Mouse (Mus musculus) thymus, adult 2 months (tissue): ENCODE measurements at regions not wholly inside any gene's neighbourhood (a gene's known extent, or its start where the extent isn't known, plus 50 kb on each side); places are given as distances from the start of the nearest gene placed in this dataset.

Source experiments
- DNase-seq: peaks from one replicate; pipeline ENCODE4 v3.0.0; 2021
- H3K27ac ChIP-seq: fragments of 200-500 bp; 2 replicates; pipeline ENCODE4 v1.5.1; 2012; ENCODE audit warnings: low read length, control low read depth; ENCODE audit not compliant: control insufficient read depth, insufficient read depth
- H3K27me3 ChIP-seq: fragments of 200-500 bp; 2 replicates; pipeline ENCODE4 v1.6.1; 2012; ENCODE audit warnings: mild to moderate bottlenecking, low read length, moderate library complexity, mixed read lengths; ENCODE audit not compliant: control insufficient read depth, insufficient read depth
- H3K36me3 ChIP-seq: fragments of 200-500 bp; 2 replicates; pipeline ENCODE4 v1.6.1; 2012; ENCODE audit warnings: mild to moderate bottlenecking, low read length, moderate library complexity; ENCODE audit not compliant: control insufficient read depth, insufficient read depth
- H3K4me1 ChIP-seq: fragments of 200-500 bp; replicated peaks from 2 replicates; pipeline ENCODE4 v1.6.1; 2012; ENCODE audit warnings: low read length; ENCODE audit not compliant: control insufficient read depth, insufficient read depth
- H3K4me3 ChIP-seq: fragments of 200-500 bp; 2 replicates; pipeline ENCODE4 v1.5.1; 2012; ENCODE audit warnings: mild to moderate bottlenecking, low read length, control low read depth, moderate library complexity; ENCODE audit not compliant: control insufficient read depth, insufficient read depth
- CTCF ChIP-seq: fragments of 200-500 bp; IDR thresholded peaks from 2 replicates; pipeline ENCODE4 v1.5.1; 2012; ENCODE audit warnings: mild to moderate bottlenecking, control low read depth, low read length, moderate library complexity, borderline replicate concordance; ENCODE audit not compliant: control insufficient read depth, poor library complexity, insufficient read depth; ENCODE audit errors: extremely low read depth
- POLR2A ChIP-seq: fragments of 200-500 bp; IDR thresholded peaks from 2 replicates; pipeline ENCODE4 v1.6.1; 2012; ENCODE audit warnings: mild to moderate bottlenecking, low read length, control low read depth, moderate library complexity; ENCODE audit not compliant: control insufficient read depth, poor library complexity, insufficient read depth; ENCODE audit errors: extremely low read depth
- WGBS: fragments of 180-500 bp; shearing (Covaris S2); methylation state at CpG from one replicate; pipeline ENCODE4 v1.1.7; 2018; 5-methylcytosine and 5-hydroxymethylcytosine counted together

GRCm38 (mm10) chr17:14492936-14493335 lies 201.1 kb downstream of the Thbs2 start:
- DNase-seq: no peak
- H3K4me3 ChIP-seq: no peak overlapping the region
- no peak for TF ChIP-seq POLR2A
- TF ChIP-seq CTCF: no peak
- 92% methylated on average over 10 of the region's 10 CpGs for WGBS
- no peak overlapping the region for H3K27ac ChIP-seq
- H3K27me3 ChIP-seq: no peaks in the 10 kb centered on the region
- H3K36me3 ChIP-seq: no peaks in the 10 kb centered on the region
- no peaks in the 10 kb centered on the region for H3K4me1 ChIP-seq

GRCm38 (mm10) chr17:14481746-14482145 lies 202.4 kb downstream of the Smoc2 start:
- Histone ChIP-seq H3K27me3 (no peaks in the 10 kb centered on the region), H3K4me3 (no peak overlapping the region), H3K36me3 (no peaks in the 10 kb centered on the region), H3K4me1 (no peaks in the 10 kb centered on the region), H3K27ac (no peak overlapping the region)
- 88% methylated on average over 6 of the region's 6 CpGs for WGBS
- TF ChIP-seq CTCF (no peak), POLR2A (no peak)
- no peak for DNase-seq

- no peak overlapping the region for H3K4me3 ChIP-seq
- H3K4me1 ChIP-seq: no peaks in the 10 kb centered on the region
- no peak for DNase-seq
- H3K27me3 ChIP-seq: no peaks in the 10 kb centered on the region
- TF ChIP-seq CTCF: no peak
- no peak for TF ChIP-seq POLR2A
- H3K36me3 ChIP-seq: no peaks in the 10 kb centered on the region
- no peak overlapping the region for H3K27ac ChIP-seq
- 96% methylated on average over 10 of the region's 10 CpGs for WGBS
Observed at GRCm38 (mm10) chr17:14478938-14479505, 199.7 kb downstream of the Smoc2 start.

- DNase-seq: no peak
- H3K4me1 ChIP-seq: no peaks in the 10 kb centered on the region
- H3K27me3 ChIP-seq: no peaks in the 10 kb centered on the region
- H3K4me3 ChIP-seq: no peak overlapping the region
- H3K36me3 ChIP-seq: no peaks in the 10 kb centered on the region
- 88% methylated on average over 12 of the region's 12 CpGs for WGBS
- no peak overlapping the region for H3K27ac ChIP-seq
- TF ChIP-seq CTCF (no peak), POLR2A (no peak)
Observed at GRCm38 (mm10) chr17:14476707-14477106, 197.4 kb downstream of the Smoc2 start.

- no peak for TF ChIP-seq POLR2A
- no peak for TF ChIP-seq CTCF
- no peaks in the 10 kb centered on the region for H3K27me3 ChIP-seq
- 34% methylated on average over 23 of the region's 23 CpGs for WGBS
- no peaks in the 10 kb centered on the region for H3K36me3 ChIP-seq
- no peak overlapping the region for H3K4me3 ChIP-seq
- DNase-seq: no peak
- no peak overlapping the region for H3K27ac ChIP-seq
- H3K4me1 ChIP-seq: no peaks in the 10 kb centered on the region
Observed at GRCm38 (mm10) chr17:14475778-14476647, 196.7 kb downstream of the Smoc2 start.

GRCm38 (mm10) chr17:14475277-14475676 lies 196.0 kb downstream of the Smoc2 start:
- 24% methylated on average over 4 of the region's 4 CpGs for WGBS
- no peaks in the 10 kb centered on the region for H3K27me3 ChIP-seq
- TF ChIP-seq POLR2A (no peak), CTCF (no peak)
- H3K36me3 ChIP-seq: no peaks in the 10 kb centered on the region
- no peak overlapping the region for H3K4me3 ChIP-seq
- no peak overlapping the region for H3K27ac ChIP-seq
- H3K4me1 ChIP-seq: no peaks in the 10 kb centered on the region
- no peak for DNase-seq
